Mouse (Mus musculus) limb, embryonic 14.5 days (tissue): ENCODE results near the gene Sec61b. TPM values are rescaled to one million over a fixed set of nuclear protein-coding genes. Genes with fewer than 3 reads are reported as not detected.

ENCODE experiments used
- ATAC-seq: fragments of 200-750 bp; cut with Nextera tagmentation; 2 replicates; pipeline ENCODE4 v1.8.0; 2017; ENCODE audit warnings: low read depth, moderate number of reproducible peaks, moderate TSS enrichment; ENCODE audit not compliant: low FRiP score
- DNase-seq: peaks from one replicate; pipeline ENCODE4 v3.0.0-alpha.2; 2015; ENCODE audit warnings: low spot score
- H3K27ac ChIP-seq: fragments of 300-500 bp; sonication (generic); replicated peaks from 2 replicates; pipeline ENCODE4 v1.5.1; 2014; ENCODE audit warnings: low read depth, mild to moderate bottlenecking, low read length, moderate library complexity, mixed read lengths
- H3K27me3 ChIP-seq: fragments of 300-500 bp; sonication (generic); 2 replicates; pipeline ENCODE4 v1.6.1; 2014; ENCODE audit warnings: low read length, mixed read lengths; ENCODE audit not compliant: control insufficient read depth, insufficient read depth
- H3K36me3 ChIP-seq: fragments of 300-500 bp; sonication (generic); 2 replicates; pipeline ENCODE4 v1.6.1; 2014; ENCODE audit warnings: mild to moderate bottlenecking, low read length, moderate library complexity, mixed read lengths; ENCODE audit not compliant: control insufficient read depth, insufficient read depth
- H3K4me1 ChIP-seq: fragments of 300-500 bp; sonication (generic); 2 replicates; pipeline ENCODE4 v1.6.1; 2014; ENCODE audit warnings: antibody characterized with exemption, low read length, mixed read lengths; ENCODE audit not compliant: control insufficient read depth, insufficient read depth
- H3K4me2 ChIP-seq: fragments of 300-500 bp; sonication (generic); replicated peaks from 2 replicates; pipeline ENCODE4 v1.6.1; 2014; ENCODE audit warnings: low read depth, mild to moderate bottlenecking, low read length, moderate library complexity; ENCODE audit not compliant: severe bottlenecking
- H3K4me3 ChIP-seq: fragments of 300-500 bp; sonication (generic); replicated peaks from 2 replicates; pipeline ENCODE4 v1.5.1; 2014; ENCODE audit warnings: low read length
- H3K9ac ChIP-seq: fragments of 300-500 bp; sonication (generic); 2 replicates; pipeline ENCODE4 v1.6.1; 2014; ENCODE audit warnings: mild to moderate bottlenecking, low read depth, low read length, moderate library complexity; ENCODE audit not compliant: severe bottlenecking
- H3K9me3 ChIP-seq: fragments of 300-500 bp; sonication (generic); 2 replicates; pipeline ENCODE4 v1.6.1; 2016; ENCODE audit warnings: low read length; ENCODE audit not compliant: control insufficient read depth
- POLR2A ChIP-seq: fragments of 200-500 bp; IDR thresholded peaks from 2 replicates; pipeline ENCODE4 v1.8.0; 2012; ENCODE audit warnings: inconsistent platforms, mild to moderate bottlenecking, moderate library complexity, borderline replicate concordance; ENCODE audit not compliant: insufficient read depth, insufficient read length; ENCODE audit errors: extremely low read depth
- WGBS: fragments of 180-500 bp; shearing (Covaris S2); extraction: QIAGEN DNeasy Blood & Tissue Kit; methylation state at CpG from one replicate; pipeline ENCODE4 v1.1.7; 2014; 5-methylcytosine and 5-hydroxymethylcytosine counted together
- polyA plus RNA-seq, 2 experiments: library from polyadenylated mRNA; depleted of rRNA in 1 of 2; stranded (reverse) in 1 of 2; unstranded in 1 of 2; fragments of >200 nt; fragmentation: Nextera tagmentation in 1 of 2; extraction: Ambion mirVana in 1 of 2; gene quantifications; 2 replicates each; pipeline versions ENCODE4 v1.2.1 to v1.2.3; 2012 to 2014

The Sec61b gene
- polyA plus RNA-seq, 2 experiments, result 421 to 473 TPM

GRCm38 (mm10) chr4:47497811-47498385 is 23.4 kb downstream of the Sec61b start:
- Histone ChIP-seq H3K36me3 (no peaks in the 10 kb centered on the region), H3K9ac (no peak overlapping the region), H3K4me1 (no peaks in the 10 kb centered on the region; the same call in 1 of the 2 replicates), H3K9me3 (no peaks in the 10 kb centered on the region), H3K27ac (no peak overlapping the region), H3K27me3 (no peaks in the 10 kb centered on the region), H3K4me3 (no peak overlapping the region), H3K4me2 (no peak overlapping the region)
- ATAC-seq (peak; percentile 59), DNase-seq (peak; percentile 9)
- TF ChIP-seq POLR2A, result no peak
- WGBS, result 55% methylated on average over 7 of the region's 7 CpGs

- no peak overlapping the region for H3K4me2 ChIP-seq
- no peak overlapping the region for H3K4me3 ChIP-seq
- WGBS, result 72% methylated on average over 10 of the region's 10 CpGs
- no peaks in the 10 kb centered on the region for H3K9me3 ChIP-seq
- no peak for TF ChIP-seq POLR2A
- DNase-seq (no peak), ATAC-seq (no peak)
- H3K9ac ChIP-seq, result no peak overlapping the region
- no peaks in the 10 kb centered on the region for H3K4me1 ChIP-seq
- H3K27ac ChIP-seq, result no peak overlapping the region
- no peaks in the 10 kb centered on the region for H3K27me3 ChIP-seq
- no peaks in the 10 kb centered on the region for H3K36me3 ChIP-seq
Observed at GRCm38 (mm10) chr4:47499121-47499545, 24.7 kb downstream of the Sec61b start.

- WGBS, result 33% methylated on average over 4 of the region's 4 CpGs
- H3K27me3 ChIP-seq, result no peaks in the 10 kb centered on the region
Observed at GRCm38 (mm10) chr4:47502546-47502971, 28.1 kb downstream of the Sec61b start.

DNA sequence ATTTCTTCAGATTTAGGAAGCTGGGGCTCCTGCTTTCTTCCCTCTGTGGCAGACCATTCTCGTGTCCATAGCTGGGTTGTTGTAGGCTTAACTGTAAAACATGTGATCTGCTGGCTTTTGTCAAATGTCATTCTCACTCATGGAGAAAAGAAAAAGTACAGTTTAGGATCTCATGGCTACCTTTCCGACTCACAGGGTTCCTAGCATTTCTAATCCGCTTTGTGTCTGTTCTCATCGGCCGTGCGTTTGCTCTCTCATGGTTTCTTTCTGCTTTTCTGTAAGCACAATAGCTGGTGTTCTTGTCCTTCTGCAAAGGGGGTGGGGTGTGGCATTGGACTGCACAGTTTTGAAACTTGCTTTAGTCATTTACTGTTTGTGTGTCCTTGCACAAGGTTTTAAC is 28.6 kb downstream of the Sec61b start:
- no peak for DNase-seq
- no peak overlapping the region for H3K27ac ChIP-seq
- 77% methylated on average over 6 of the region's 6 CpGs for WGBS
- no peaks in the 10 kb centered on the region for H3K9me3 ChIP-seq
- no peak overlapping the region for H3K4me2 ChIP-seq
- H3K4me1 ChIP-seq, result no peaks in the 10 kb centered on the region
- H3K36me3 ChIP-seq, result no peaks in the 10 kb centered on the region
- no peak overlapping the region for H3K4me3 ChIP-seq
- TF ChIP-seq POLR2A, result no peak
- no peaks in the 10 kb centered on the region for H3K27me3 ChIP-seq
- no peak for ATAC-seq
- H3K9ac ChIP-seq, result no peak overlapping the region

More at GRCm38 (mm10) chr4:47502546-47502971, 28.1 kb downstream of the Sec61b start:
- H3K9ac ChIP-seq, result no peak overlapping the region
- H3K27ac ChIP-seq, result no peak overlapping the region
- H3K4me3 ChIP-seq, result no peak overlapping the region
- no peak overlapping the region for H3K4me2 ChIP-seq
- no peak for ATAC-seq
- H3K9me3 ChIP-seq, result no peaks in the 10 kb centered on the region
- peak; percentile 9 for DNase-seq
- H3K36me3 ChIP-seq, result no peaks in the 10 kb centered on the region
- no peak for TF ChIP-seq POLR2A
- no peaks in the 10 kb centered on the region for H3K4me1 ChIP-seq

DNA sequence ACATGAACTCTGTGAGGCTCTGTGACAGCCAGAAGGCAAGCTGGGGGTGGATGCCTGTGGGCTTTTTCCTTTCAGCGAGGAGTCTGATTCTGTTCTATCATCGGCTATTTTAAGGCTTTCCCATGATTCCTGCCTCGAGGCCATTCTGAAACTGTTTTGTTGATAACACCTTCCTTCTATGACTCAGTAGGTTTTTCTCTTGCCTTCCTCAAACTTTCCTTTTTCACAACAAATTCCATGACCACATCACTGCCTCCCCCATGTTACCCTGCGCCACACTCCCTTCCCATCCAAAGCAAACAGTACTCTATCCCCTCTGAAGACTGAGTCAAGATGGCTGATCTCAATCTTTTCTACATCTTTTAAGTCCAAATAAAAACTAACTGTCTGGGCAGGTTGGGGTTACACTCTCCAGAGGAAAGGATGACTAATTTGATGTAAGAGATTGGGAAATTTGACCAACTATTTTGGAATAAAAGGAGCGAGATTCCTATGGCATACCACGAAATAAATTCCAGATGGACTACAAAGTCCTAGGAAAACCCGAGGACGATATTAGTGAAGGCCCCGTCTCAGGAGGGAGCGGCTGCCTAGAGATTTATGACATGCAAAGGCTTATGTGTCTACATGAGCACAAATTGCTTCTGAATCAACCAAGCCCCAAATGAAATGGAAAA is 30.5 kb downstream of the Sec61b start:
- DNase-seq (peak; percentile 34), ATAC-seq (no peak)
- Histone ChIP-seq H3K36me3 (no peaks in the 10 kb centered on the region), H3K4me1 (no peaks in the 10 kb centered on the region), H3K27me3 (no peaks in the 10 kb centered on the region), H3K4me2 (no peak overlapping the region), H3K9ac (no peak overlapping the region), H3K4me3 (no peak overlapping the region), H3K9me3 (no peaks in the 10 kb centered on the region), H3K27ac (no peak overlapping the region)
- no peak for TF ChIP-seq POLR2A
- WGBS, result 40% methylated on average over 10 of the region's 10 CpGs
